Mouse (Mus musculus): ENCODE measurements around the gene Madd.

GRCm38 (mm10) chr2:91119061-91119460 is 64.6 kb downstream of the Madd start:
- TF ChIP-seq CTCF (IDR thresholded peaks at IDR 0.05; ENCODE audit: insufficient read depth, low read depth, low read length) (no peak), POLR2A (IDR thresholded peaks at IDR 0.05; ENCODE audit: insufficient read depth, low read depth, low read length) (no peak)
